Mouse (Mus musculus): ENCODE results near the gene Elovl2.

DNA sequence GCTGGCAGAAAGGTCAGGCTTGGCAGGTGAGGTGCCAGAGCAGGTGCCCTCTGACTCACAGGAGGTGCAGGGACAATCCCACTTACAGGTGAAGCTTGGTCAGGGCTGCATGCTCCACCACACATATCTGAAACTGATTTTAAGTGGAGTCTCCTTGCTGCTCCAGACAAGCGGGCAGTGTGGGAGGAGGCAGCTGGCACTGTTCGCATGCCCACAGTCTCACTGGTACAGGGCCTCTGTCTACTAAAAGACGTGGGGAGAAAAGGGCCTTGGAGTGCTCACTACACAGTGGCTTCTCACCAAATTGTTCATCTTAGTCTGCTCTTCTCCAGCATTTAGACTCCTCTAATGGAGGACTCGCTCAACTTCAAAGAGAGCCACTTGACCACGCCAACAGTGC, 14.0 kb downstream of the Elovl2 start:
- TF ChIP-seq MAFK (IDR thresholded peaks at IDR 0.05; ENCODE audit: borderline replicate concordance, low read depth, low read length): no peak
- no peak for TF ChIP-seq POLR2A (IDR thresholded peaks at IDR 0.05; ENCODE audit: control insufficient read depth in 1 of 2, insufficient read depth in 1 of 2, low read depth in 1 of 2, low read length in 2 of 2, poor library complexity in 1 of 2)
- TF ChIP-seq KAT2A (conservative IDR thresholded peaks at IDR 0.05; ENCODE audit: low read depth, low read length): no peak
- no peak for TF ChIP-seq CTCF (IDR thresholded peaks at IDR 0.05 in 2 of 3, conservative IDR thresholded peaks at IDR 0.05 in 1 of 3; ENCODE audit: control insufficient read depth in 1 of 3, insufficient read depth in 1 of 3, low read depth in 2 of 3, low read length in 3 of 3, poor library complexity in 1 of 3, severe bottlenecking in 1 of 3)
- TF ChIP-seq MAX (IDR thresholded peaks at IDR 0.05; ENCODE audit: low read length): no peak
- no peak for TF ChIP-seq MYC (IDR thresholded peaks at IDR 0.05; ENCODE audit: low read depth, low read length)
- no peak for TF ChIP-seq ELF1 (IDR thresholded peaks at IDR 0.05; ENCODE audit: low read depth, low read length)
- no peak for TF ChIP-seq ZC3H11A (IDR thresholded peaks at IDR 0.05; ENCODE audit: low read depth, low read length)
- no peak for TF ChIP-seq EP300 (IDR thresholded peaks at IDR 0.05; ENCODE audit: low read depth in 1 of 2, low read length in 2 of 2)
- no peak for TF ChIP-seq ZKSCAN1 (IDR thresholded peaks at IDR 0.05; ENCODE audit: low read depth, low read length)
- TF ChIP-seq RAD21 (IDR thresholded peaks at IDR 0.05; ENCODE audit: low read depth, low read length): no peak
- no peak for TF ChIP-seq SIN3A (IDR thresholded peaks at IDR 0.05; ENCODE audit: low read length)
- TF ChIP-seq NRF1 (IDR thresholded peaks at IDR 0.05; ENCODE audit: insufficient read depth, low read depth, low read length, poor library complexity, severe bottlenecking): no peak
